Mouse (Mus musculus) adrenal gland, adult 18-20 months (tissue): ENCODE results near the gene Vmn1r211. TPM values are rescaled to one million over a fixed set of nuclear protein-coding genes. Genes with fewer than 3 reads are reported as not detected.
"Not testable (repeated sequence)": the region's sequence is repeated elsewhere in the genome, so short reads cannot be mapped to it uniquely, and the experiment has no call there.

Experiments
- DNase-seq, 2 experiments: peaks; one replicate each; pipeline ENCODE4 v3.0.0; 2021 to 2022; ENCODE audit warnings: low spot score in 2 of 2
- long read RNA-seq, 2 experiments: library from polyadenylated mRNA; stranded (forward); transcript quantifications; one replicate each; pipeline ENCODE4 v2.0.0; 2021
- total RNA-seq, 2 experiments: library from RNA; stranded (reverse); gene quantifications; 1 replicate in 1 of 2; 2 replicates in 1 of 2; pipeline ENCODE4 v1.2.3; 2021

Vmn1r211 gene
- not detected for total RNA-seq
- long read RNA-seq, experiment 1, result 0 reads
- long read RNA-seq, experiment 2, result 0 reads

GRCm38 (mm10) chr13:22857461-22857860 is at the start of gene Vmn1r211:
Gene Vmn1r211 (minus strand): TSS chr13:22857561.
- DNase-seq, result no peak

- no peak for DNase-seq
Measured at GRCm38 (mm10) chr13:22884105-22884504, 26.7 kb upstream of the Vmn1r211 start, which contains the start of gene Vmn1r212. Gene Vmn1r212 (minus strand): TSS chr13:22884205.

- no peak for DNase-seq
Measured at GRCm38 (mm10) chr13:22879257-22879656, 21.9 kb upstream of the Vmn1r211 start.

GRCm38 (mm10) chr13:22854760-22855159 is 2.6 kb downstream of the Vmn1r211 start:
- DNase-seq, result no peak

GRCm38 (mm10) chr13:22846798-22847197 is 10.6 kb downstream of the Vmn1r211 start:
- DNase-seq, result no peak

- not testable (repeated sequence) for DNase-seq
Measured at GRCm38 (mm10) chr13:22844304-22844703, 13.1 kb downstream of the Vmn1r211 start.

GRCm38 (mm10) chr13:22831248-22831647 is 26.1 kb downstream of the Vmn1r211 start, which contains the start of gene Vmn1r210:
Gene Vmn1r210 (minus strand): TSS chr13:22831348.
- peak in 1 of 2 experiments; percentile 10 for DNase-seq

GRCm38 (mm10) chr13:22829395-22829794 is 28.0 kb downstream of the Vmn1r211 start:
- DNase-seq, result not testable (repeated sequence)

- DNase-seq, result not testable (repeated sequence)
Measured at GRCm38 (mm10) chr13:22821601-22822000, 35.8 kb downstream of the Vmn1r211 start.

- not testable (repeated sequence) for DNase-seq
Measured at GRCm38 (mm10) chr13:22809582-22809981, 47.8 kb downstream of the Vmn1r211 start, which contains the start of gene Vmn1r209. Gene Vmn1r209 (minus strand): TSS chr13:22809682.

Other genes starting within 250 kb of the Vmn1r211 start
- gene Vmn1r206, start 233.3 kb downstream of the Vmn1r211 start, total RNA-seq, result not detected
- gene Vmn1r207-ps, start 127.9 kb downstream of the Vmn1r211 start, total RNA-seq, result not detected
- gene Vmn1r208, start 80.2 kb downstream of the Vmn1r211 start, total RNA-seq, result not detected
- gene Vmn1r209, start 47.9 kb downstream of the Vmn1r211 start, total RNA-seq, result not detected
- gene Vmn1r210, start 26.2 kb downstream of the Vmn1r211 start, total RNA-seq, result not detected
- gene Vmn1r212, start 26.6 kb upstream of the Vmn1r211 start, total RNA-seq, result not detected
- gene Vmn1r213, start 150.1 kb upstream of the Vmn1r211 start, total RNA-seq, result not detected
- gene Vmn1r214, start 172.9 kb upstream of the Vmn1r211 start, total RNA-seq, result not detected
- gene Vmn1r215, start 210.5 kb upstream of the Vmn1r211 start, total RNA-seq, result not detected